Mouse (Mus musculus) kidney, adult 18-20 months (tissue): Measurements from ENCODE around the gene Hydin.
"Not testable (repeated sequence)": the region's sequence is repeated elsewhere in the genome, so short reads cannot be mapped to it uniquely, and the experiment has no call there.

Experiments
- DNase-seq: peaks from one replicate; pipeline ENCODE4 v3.0.0; 2021

Hydin gene

GRCm38 (mm10) chr8:110530008-110530762 is 263.4 kb downstream of the Hydin start:
- DNase-seq, result no peak

- no peak for DNase-seq
Observed at GRCm38 (mm10) chr8:110533781-110534180, 267.0 kb downstream of the Hydin start.

- DNase-seq, result no peak
Observed at GRCm38 (mm10) chr8:110537849-110538248, 271.1 kb downstream of the Hydin start.

- DNase-seq, result no peak
Observed at GRCm38 (mm10) chr8:110550343-110550742, 283.6 kb downstream of the Hydin start.

- not testable (repeated sequence) for DNase-seq
Observed at GRCm38 (mm10) chr8:110552111-110552510, 285.3 kb downstream of the Hydin start.

GRCm38 (mm10) chr8:110592641-110593040 is 325.9 kb downstream of the Hydin start:
- no peak for DNase-seq

GRCm38 (mm10) chr8:110594164-110594563 is 327.4 kb downstream of the Hydin start:
- no peak for DNase-seq

GRCm38 (mm10) chr8:110604556-110604955 is 337.8 kb downstream of the Hydin start:
- peak; percentile 24 for DNase-seq

- DNase-seq, result no peak
Observed at GRCm38 (mm10) chr8:110605401-110606015, 338.7 kb downstream of the Hydin start.

- no peak for DNase-seq
Observed at GRCm38 (mm10) chr8:110615730-110616129, 349.0 kb downstream of the Hydin start.

GRCm38 (mm10) chr8:110617801-110618358 is 351.1 kb downstream of the Hydin start:
- DNase-seq, result no peak

GRCm38 (mm10) chr8:110618391-110619207 is 351.8 kb downstream of the Hydin start, which contains the start of gene Vac14:
TSS of gene Vac14 (plus strand) at chr8:110618585.
- peak; percentile 99 for DNase-seq

GRCm38 (mm10) chr8:110619208-110619574 is 352.4 kb downstream of the Hydin start:
- DNase-seq, result no peak

- DNase-seq, result no peak
Observed at GRCm38 (mm10) chr8:110619919-110620318, 353.1 kb downstream of the Hydin start.

GRCm38 (mm10) chr8:110626431-110626830 is 359.7 kb downstream of the Hydin start:
- DNase-seq, result no peak

- peak; percentile 61 for DNase-seq
Observed at GRCm38 (mm10) chr8:110629245-110630063, 362.7 kb downstream of the Hydin start.

- DNase-seq, result no peak
Observed at GRCm38 (mm10) chr8:110630079-110630478, 363.3 kb downstream of the Hydin start.

GRCm38 (mm10) chr8:110630571-110631071 is 363.8 kb downstream of the Hydin start:
- peak; percentile 38 for DNase-seq

GRCm38 (mm10) chr8:110631201-110631600 is 364.4 kb downstream of the Hydin start:
- DNase-seq, result no peak

- no peak for DNase-seq
Observed at GRCm38 (mm10) chr8:110633814-110634213, 367.0 kb downstream of the Hydin start.

- DNase-seq, result no peak
Observed at GRCm38 (mm10) chr8:110636182-110636581, 369.4 kb downstream of the Hydin start.

GRCm38 (mm10) chr8:110642331-110642730 is 375.6 kb downstream of the Hydin start:
- no peak for DNase-seq
